ENCODE assay signal across 8 mouse cellular contexts in genomic region chrX:170020690-170021050, GRCm38 (mm10). TPM values are rescaled to one million over a fixed set of nuclear protein-coding genes. Genes with fewer than 3 reads are reported as not detected.
DNase-seq lines count a peak whose midpoint lies in the region; ATAC-seq and TF ChIP-seq lines count a peak whose summit lies in the region.
"Not testable (repeated sequence)": the region's sequence is repeated elsewhere in the genome, so short reads cannot be mapped to it uniquely, and the experiment has no call there.

No protein-coding gene starts in this region.

- 53% methylated on average over 9 of the region's 9 CpGs for WGBS in embryonic facial prominence, embryonic 10.5 days

- H3K9me3 ChIP-seq in embryonic facial prominence, embryonic 10.5 days = peaks cover 48% of the 10 kb centered on the region

- peak; percentile 55 for ATAC-seq in neutrophil, adult 5-6 weeks (ENCODE audit: extremely low read depth, insufficient number of reproducible peaks, low FRiP score, poor library complexity, severe bottlenecking)

- not testable (repeated sequence) for TF ChIP-seq POLR2A in bone marrow macrophage, adult 2 months (IDR thresholded peaks at IDR 0.05; ENCODE audit: borderline replicate concordance, low read depth, low read length)

- not testable (repeated sequence) for H3K27ac ChIP-seq in bone marrow macrophage, adult 2 months (ENCODE audit: insufficient read depth, low read depth, low read length); embryonic facial prominence, embryonic 10.5 days (replicated peaks)

- DNase-seq in CD8-positive naive resting alpha-beta T cell, adult 2 months (ENCODE audit: low read depth in 2 of 2, low spot score in 2 of 2) = peak; percentile 84 to 95
- DNase-seq in embryonic facial prominence, embryonic 10.5 days (ENCODE audit: low spot score) = peak; percentile 79
- DNase-seq in gastrocnemius, postnatal 4 days (ENCODE audit: low spot score in 2 of 2) = peak; percentile 73 to 82
- peak; percentile 92 for DNase-seq in kidney, adult 9 months
- DNase-seq in lung, adult 18-20 months = peak; percentile 81 to 91
- peak; percentile 73 for DNase-seq in testis, postnatal 14 days (ENCODE audit: low spot score)

- H3K27me3 ChIP-seq in embryonic facial prominence, embryonic 10.5 days (replicated peaks; ENCODE audit: low read depth, poor library complexity, severe bottlenecking) = not testable (repeated sequence)

- H3K36me3 ChIP-seq in embryonic facial prominence, embryonic 10.5 days (replicated peaks) = peaks cover 56% of the 10 kb centered on the region

- H3K4me3 ChIP-seq in bone marrow macrophage, adult 2 months (ENCODE audit: insufficient read depth, low read length); embryonic facial prominence, embryonic 10.5 days: not testable (repeated sequence)

- not testable (repeated sequence) for H3K4me1 ChIP-seq in bone marrow macrophage, adult 2 months (ENCODE audit: control insufficient read depth, insufficient read depth, low read length); embryonic facial prominence, embryonic 10.5 days

- peak; percentile 100 for TF ChIP-seq CTCF in bone marrow macrophage, adult 2 months (IDR thresholded peaks at IDR 0.05; ENCODE audit: low read depth, low read length)

RNA-seq across cellular contexts. Expression of gene Gm21887, which starts 11.2 kb away (rescaled TPM):
- 94.6 and 113 TPM in 2 replicates for polyA plus RNA-seq in bone marrow macrophage, adult 2 months (2012; ENCODE audit: insufficient read depth, insufficient read length, missing spikeins)
- 259 and 324 TPM in 2 replicates for polyA plus RNA-seq in embryonic facial prominence, embryonic 10.5 days (2016; fragmentation: Nextera tagmentation; extraction: Ambion mirVana)
- total RNA-seq in gastrocnemius, postnatal 4 days (2021) = 100 to 1,000 TPM in 1 of 2 experiments, 10 to 100 TPM in 1; 93.0 to 116 TPM
- total RNA-seq in neutrophil, adult 5-6 weeks (2017) = 206 and 226 TPM in 2 replicates
